Mouse (Mus musculus): ENCODE data around the gene Dnmt1.

DNA sequence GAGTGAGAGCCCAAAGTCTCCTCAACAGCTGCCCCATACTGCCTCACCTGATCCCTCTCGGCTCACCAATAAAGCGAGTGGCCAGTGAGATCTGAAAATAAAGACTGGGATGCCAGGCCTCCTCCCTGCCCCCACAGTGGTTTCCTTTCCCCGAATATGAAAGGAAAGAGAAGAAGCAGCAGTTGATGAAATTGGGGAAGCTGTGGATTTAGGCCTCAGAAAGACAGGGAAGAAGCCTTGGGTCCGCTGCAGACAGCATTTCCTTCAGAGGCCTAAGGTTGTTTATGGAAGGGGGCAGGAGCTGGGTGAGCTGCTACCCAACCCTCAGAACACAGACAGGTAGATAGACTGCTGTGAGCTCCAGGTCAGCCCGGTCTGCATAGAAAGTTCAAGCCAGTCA lies 7.1 kb upstream of the Dnmt1 start:
- no peak for TF ChIP-seq GATA1 (IDR thresholded peaks at IDR 0.05; ENCODE audit: low read depth, low read length)
- TF ChIP-seq E2F4 (IDR thresholded peaks at IDR 0.05; ENCODE audit: borderline replicate concordance, low read depth, low read length), result no peak
